ENCODE assay signal across 8 mouse cellular contexts in the genomic region with DNA sequence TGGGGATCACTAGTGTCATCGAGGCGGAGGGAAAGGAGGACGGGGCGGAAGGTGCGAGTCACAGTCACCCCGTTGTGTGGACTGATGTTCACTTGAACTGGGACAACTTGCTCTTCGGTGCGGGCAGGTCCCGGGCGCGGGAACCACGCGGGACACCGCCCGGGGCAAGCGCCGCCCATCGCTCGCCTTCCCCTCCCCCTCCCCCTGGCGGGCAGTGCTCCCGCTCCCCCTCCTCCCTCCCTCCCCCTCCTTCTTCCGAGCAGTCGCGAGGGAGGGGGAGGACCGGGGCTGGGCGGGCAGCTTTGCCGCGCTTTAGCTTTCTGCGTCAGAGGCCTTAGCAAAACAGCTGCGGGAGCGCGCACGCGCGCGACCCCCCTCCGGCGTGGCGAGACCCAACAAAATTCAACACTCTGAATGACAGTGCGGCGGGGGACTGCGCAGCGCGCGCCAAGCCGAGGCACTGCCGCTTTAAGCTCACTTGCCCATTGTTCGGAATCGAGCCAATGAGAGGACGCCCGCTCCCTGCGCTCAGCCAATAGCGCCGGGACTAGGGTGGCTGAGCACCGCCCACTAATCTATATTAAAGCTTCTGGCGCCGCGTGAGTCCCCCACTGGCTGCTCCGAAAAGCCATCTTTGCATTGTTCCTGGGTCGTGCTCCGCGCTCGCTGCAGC. TPM values are rescaled to one million over a fixed set of nuclear protein-coding genes. Genes with fewer than 3 reads are reported as not detected.
A peak's percentile ranks its signal among the peaks of the same experiment; 100 is the strongest.
DNase-seq lines count a peak whose midpoint lies in the region; ATAC-seq and TF ChIP-seq lines count a peak whose summit lies in the region.

TSS of gene Ptma (plus strand) at position 611 of the 673 bp plus-strand sequence.

- H3K36me3 ChIP-seq in hindbrain, embryonic 13.5 days: peaks cover 19% of the 10 kb centered on the region

- peak; percentile 98 for DNase-seq in Patski (ENCODE audit: low read depth, low spot score)
- peak; percentile 100 for DNase-seq in cerebellum, postnatal 14 days
- peak; percentile 99 to 100 for DNase-seq in frontal cortex, postnatal 14 days (ENCODE audit: low spot score in 2 of 2)
- DNase-seq in layer of hippocampus, postnatal 25 days (ENCODE audit: extremely low spot score in 1 of 2, low spot score in 1 of 2): peak; percentile 91 to 96
- DNase-seq in lung, postnatal 25 days (ENCODE audit: low spot score): peak; percentile 99
- peak; percentile 100 for DNase-seq in retina, embryonic 14.5 days (ENCODE audit: low spot score)
- DNase-seq in thymus, postnatal 4 days: peak; percentile 98

- CTCF ChIA-PET in Patski (lab: Charles Lee): interaction anchor here (1.2 to 13.4 kb wide), 4 partner anchors 18 to 87 kb away, joined by 4 to 307 read pairs (median 4); no protein-coding TSS in a partner anchor

- peak within 1 kb of the TSS; percentile 99 for H3K4me3 ChIP-seq in hindbrain, embryonic 13.5 days

- in situ Hi-C loops in Patski (cut with MboI; ENCODE audit: low pct_unique_long_range_greater_than_20kb): no loop called here

- POLR2A ChIA-PET in Patski (lab: Charles Lee): interaction anchor here (0.9 to 3.4 kb wide), 10 partner anchors 12 to 86 kb away, joined by 3 to 20 read pairs (median 8); no protein-coding TSS in a partner anchor

- no peak for TF ChIP-seq CTCF in Patski (IDR thresholded peaks at IDR 0.05)

- under 1% methylated on average over 59 of the region's 63 CpGs for WGBS in hindbrain, embryonic 13.5 days

- H3K4me2 ChIP-seq in hindbrain, embryonic 13.5 days: peak within 1 kb of the TSS; percentile 94

- H3K27me3 ChIP-seq in Patski: no peaks in the 10 kb centered on the region
- no peaks in the 10 kb centered on the region for H3K27me3 ChIP-seq in hindbrain, embryonic 13.5 days

- peak within 1 kb of the TSS; percentile 100 for H3K27ac ChIP-seq in hindbrain, embryonic 13.5 days

- peaks cover 44% of the 10 kb centered on the region for H3K4me1 ChIP-seq in hindbrain, embryonic 13.5 days (replicated peaks)

- peak; percentile 78 for ATAC-seq in Patski
- ATAC-seq in hindbrain, embryonic 13.5 days (ENCODE audit: low FRiP score): peak; percentile 95

- no peaks in the 10 kb centered on the region for H3K9me3 ChIP-seq in hindbrain, embryonic 13.5 days

- peak within 1 kb of the TSS; percentile 100 for H3K9ac ChIP-seq in hindbrain, embryonic 13.5 days

RNA-seq across cellular contexts. Expression of gene Ptma, which starts in this region (rescaled TPM):
- 2,326 TPM for polyA plus RNA-seq in Patski (2021)
- polyA plus RNA-seq in hindbrain, embryonic 13.5 days (2015; fragmentation: Nextera tagmentation; extraction: Ambion mirVana): 2,123 and 2,193 TPM in 2 replicates
- total RNA-seq in layer of hippocampus, postnatal 25 days (2021): 100 to 1,000 TPM; 508 to 527 TPM

Comparison
In these comparisons a context has a peak if more than half of its experiments do, and no peak if none do; other contexts are left out.
1. Peak in every context shown above with its lines: DNase-seq, ATAC-seq, H3K4me3 ChIP-seq and H3K27ac ChIP-seq.